Mouse (Mus musculus): Measurements from ENCODE around the gene Alad. TPM values are rescaled to one million over a fixed set of nuclear protein-coding genes. Genes with fewer than 3 reads are reported as not detected.

The Alad gene
- total RNA-seq, 1 experiment from 2014 or later: 35.6 TPM

- no peak for ATAC-seq (replicated peaks in 1 of 2; ENCODE audit: insufficient read depth in 1 of 2, low FRiP score in 2 of 2, low TSS enrichment in 1 of 2, low read depth in 1 of 2, poor library complexity in 2 of 2, severe bottlenecking in 2 of 2)
Measured at GRCm38 (mm10) chr4:62520892-62521400, 1.2 kb upstream of the Alad start.

- peak; percentile 5 to 19; a peak in 3 of 4 replicates for ATAC-seq (replicated peaks in 1 of 2; ENCODE audit: insufficient read depth in 1 of 2, low FRiP score in 2 of 2, low TSS enrichment in 1 of 2, low read depth in 1 of 2, poor library complexity in 2 of 2, severe bottlenecking in 2 of 2)
Measured at GRCm38 (mm10) chr4:62519122-62519848, 433 bp downstream of the Alad start.

- ATAC-seq (replicated peaks in 1 of 2; ENCODE audit: insufficient read depth in 1 of 2, low FRiP score in 2 of 2, low TSS enrichment in 1 of 2, low read depth in 1 of 2, poor library complexity in 2 of 2, severe bottlenecking in 2 of 2): peak; percentile 4 to 9; a peak in 2 of 4 replicates
Measured at GRCm38 (mm10) chr4:62518416-62519121, 1.1 kb downstream of the Alad start.

DNA sequence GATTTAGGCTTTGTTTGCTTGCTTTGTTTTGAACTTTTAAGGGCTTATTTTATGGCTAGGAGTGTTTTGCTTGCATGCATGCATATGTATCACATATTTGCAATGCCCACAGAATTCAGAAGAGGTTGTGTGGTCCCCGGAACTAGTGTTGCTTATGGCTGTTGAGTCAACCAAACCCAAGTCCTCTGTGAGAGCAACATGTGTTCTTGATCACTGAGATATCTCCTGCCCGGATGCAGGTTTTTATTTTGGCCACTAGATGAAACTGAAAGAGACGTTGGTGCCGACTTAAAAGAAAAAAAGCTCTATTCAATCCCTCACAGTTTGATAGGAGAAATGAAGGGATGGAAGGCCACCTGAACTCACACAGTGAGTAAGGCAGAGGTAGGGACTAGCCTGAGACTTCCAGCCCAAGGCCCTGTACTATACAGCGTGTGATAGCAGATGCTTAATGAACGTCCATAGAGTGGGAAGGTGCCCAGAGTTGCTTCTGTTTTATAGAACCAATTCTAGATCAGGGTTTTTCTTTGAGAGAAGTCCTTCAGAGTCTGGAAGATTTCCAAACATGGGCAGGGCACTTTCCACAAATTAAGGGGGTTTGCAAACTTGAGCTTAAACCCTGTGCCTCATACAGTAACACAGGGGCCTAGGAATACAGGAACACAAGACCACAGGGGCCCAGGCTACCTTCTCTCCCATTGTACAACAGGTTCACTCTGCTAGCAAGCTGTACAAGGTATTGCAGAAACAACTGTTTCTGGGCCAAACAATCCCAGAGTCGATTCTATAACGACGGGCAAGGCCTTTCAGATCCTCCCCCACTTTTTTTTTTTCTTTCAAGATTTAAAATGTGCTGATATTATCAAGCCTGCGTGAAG is 1.9 kb downstream of the Alad start:
- ATAC-seq (replicated peaks in 1 of 2; ENCODE audit: insufficient read depth in 1 of 2, low FRiP score in 2 of 2, low TSS enrichment in 1 of 2, low read depth in 1 of 2, poor library complexity in 2 of 2, severe bottlenecking in 2 of 2): no peak

DNA sequence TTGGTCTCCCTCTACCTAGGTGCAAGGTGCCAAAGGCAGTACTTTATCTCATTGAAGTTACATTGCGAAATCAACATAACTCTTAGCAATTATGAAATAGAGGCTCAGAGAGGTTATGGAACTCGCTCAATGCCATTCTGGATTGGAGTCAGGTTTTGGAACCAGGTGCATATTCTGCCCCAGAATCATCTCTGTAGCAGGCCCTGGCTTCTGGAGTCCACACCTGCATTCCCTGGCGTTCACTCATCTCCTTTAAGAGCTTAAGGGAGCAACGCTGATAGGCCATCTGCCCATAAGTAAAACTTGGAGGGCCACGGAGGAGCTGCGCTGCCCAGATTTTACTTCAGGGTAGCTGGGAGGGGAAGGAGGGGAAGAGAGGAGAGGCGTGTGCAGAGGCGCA is 2.7 kb downstream of the Alad start:
- peak in 1 of 2 experiments; percentile 8; a peak in 1 of 4 replicates for ATAC-seq (replicated peaks in 1 of 2; ENCODE audit: insufficient read depth in 1 of 2, low FRiP score in 2 of 2, low TSS enrichment in 1 of 2, low read depth in 1 of 2, poor library complexity in 2 of 2, severe bottlenecking in 2 of 2)

GRCm38 (mm10) chr4:62516579-62516978 is 3.1 kb downstream of the Alad start:
- peak in 1 of 2 experiments; percentile 24; a peak in 2 of 4 replicates for ATAC-seq (replicated peaks in 1 of 2; ENCODE audit: insufficient read depth in 1 of 2, low FRiP score in 2 of 2, low TSS enrichment in 1 of 2, low read depth in 1 of 2, poor library complexity in 2 of 2, severe bottlenecking in 2 of 2)

GRCm38 (mm10) chr4:62516079-62516478 is 3.6 kb downstream of the Alad start:
- no peak for ATAC-seq (replicated peaks in 1 of 2; ENCODE audit: insufficient read depth in 1 of 2, low FRiP score in 2 of 2, low TSS enrichment in 1 of 2, low read depth in 1 of 2, poor library complexity in 2 of 2, severe bottlenecking in 2 of 2)

DNA sequence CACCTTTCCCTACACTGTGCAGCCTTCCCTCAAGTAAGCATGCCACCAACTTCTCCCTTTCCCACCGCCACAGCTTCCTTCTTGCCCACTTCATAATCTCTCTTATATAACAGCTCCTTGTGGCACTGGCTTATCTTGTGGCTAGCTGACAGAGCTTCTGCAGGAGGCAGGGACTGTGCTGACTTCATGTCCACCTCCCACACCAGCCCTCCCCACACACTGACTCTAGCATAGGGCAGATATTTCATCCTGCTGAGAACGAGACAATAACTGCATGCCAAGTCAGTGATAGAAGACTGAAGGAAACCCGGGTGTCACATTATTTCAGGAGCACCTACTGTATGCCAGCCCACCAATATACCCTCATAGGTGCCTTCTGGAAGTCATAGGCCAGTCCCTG is 4.2 kb downstream of the Alad start:
- ATAC-seq (replicated peaks in 1 of 2; ENCODE audit: insufficient read depth in 1 of 2, low FRiP score in 2 of 2, low TSS enrichment in 1 of 2, low read depth in 1 of 2, poor library complexity in 2 of 2, severe bottlenecking in 2 of 2): peak; percentile 37 to 43

- ATAC-seq (replicated peaks in 1 of 2; ENCODE audit: insufficient read depth in 1 of 2, low FRiP score in 2 of 2, low TSS enrichment in 1 of 2, low read depth in 1 of 2, poor library complexity in 2 of 2, severe bottlenecking in 2 of 2): no peak
Measured at GRCm38 (mm10) chr4:62514995-62515394, 4.7 kb downstream of the Alad start.

DNA sequence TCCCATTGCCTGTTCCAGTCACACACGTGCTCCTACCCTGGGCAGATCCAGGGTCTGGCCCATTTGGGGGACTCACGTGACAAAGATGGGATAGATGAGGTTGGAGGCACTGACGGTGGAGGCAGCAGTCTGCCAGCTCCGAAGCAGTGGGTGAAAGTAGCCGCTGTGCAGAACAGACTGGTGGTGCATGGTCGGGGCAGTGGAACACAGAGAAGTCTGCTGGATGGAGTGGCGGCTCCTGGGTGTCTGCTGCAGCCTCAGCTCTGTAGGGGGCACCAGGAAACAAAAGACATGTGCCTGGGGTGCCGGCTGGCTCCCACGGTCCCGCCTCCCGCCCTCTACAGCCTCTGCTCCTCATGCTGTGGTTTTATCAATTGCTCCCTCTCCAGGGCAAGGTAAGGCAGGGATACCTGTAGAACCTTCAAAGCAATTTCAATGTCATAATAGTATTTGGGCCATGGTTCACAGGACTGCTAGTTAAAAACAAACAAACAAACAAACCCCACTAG is 5.7 kb downstream of the Alad start:
- ATAC-seq (replicated peaks in 1 of 2; ENCODE audit: insufficient read depth in 1 of 2, low FRiP score in 2 of 2, low TSS enrichment in 1 of 2, low read depth in 1 of 2, poor library complexity in 2 of 2, severe bottlenecking in 2 of 2): no peak

- ATAC-seq (replicated peaks in 1 of 2; ENCODE audit: insufficient read depth in 1 of 2, low FRiP score in 2 of 2, low TSS enrichment in 1 of 2, low read depth in 1 of 2, poor library complexity in 2 of 2, severe bottlenecking in 2 of 2): no peak
Measured at GRCm38 (mm10) chr4:62509946-62510345, 9.8 kb downstream of the Alad start.

DNA sequence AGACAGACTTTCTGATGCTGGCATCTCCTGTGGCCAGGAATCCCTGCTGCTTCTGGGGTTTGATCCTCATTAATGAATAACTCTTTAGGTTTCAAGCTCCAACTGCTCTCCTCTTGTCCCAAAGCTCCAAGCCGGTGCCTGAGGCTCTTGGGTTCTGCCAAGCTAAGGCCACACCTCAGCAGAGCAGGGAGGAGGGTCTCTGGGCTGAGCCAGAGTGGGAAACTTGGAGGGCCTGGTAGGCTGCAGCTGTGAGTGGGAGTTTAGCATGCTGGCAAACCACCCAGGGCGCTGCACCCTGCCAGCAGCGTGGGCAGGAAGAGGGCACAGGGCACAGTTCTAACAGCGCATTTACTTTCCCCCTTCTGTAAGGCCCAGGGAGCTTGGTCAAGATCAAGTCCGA is 10.9 kb downstream of the Alad start:
- no peak for ATAC-seq (replicated peaks in 1 of 2; ENCODE audit: insufficient read depth in 1 of 2, low FRiP score in 2 of 2, low TSS enrichment in 1 of 2, low read depth in 1 of 2, poor library complexity in 2 of 2, severe bottlenecking in 2 of 2)

DNA sequence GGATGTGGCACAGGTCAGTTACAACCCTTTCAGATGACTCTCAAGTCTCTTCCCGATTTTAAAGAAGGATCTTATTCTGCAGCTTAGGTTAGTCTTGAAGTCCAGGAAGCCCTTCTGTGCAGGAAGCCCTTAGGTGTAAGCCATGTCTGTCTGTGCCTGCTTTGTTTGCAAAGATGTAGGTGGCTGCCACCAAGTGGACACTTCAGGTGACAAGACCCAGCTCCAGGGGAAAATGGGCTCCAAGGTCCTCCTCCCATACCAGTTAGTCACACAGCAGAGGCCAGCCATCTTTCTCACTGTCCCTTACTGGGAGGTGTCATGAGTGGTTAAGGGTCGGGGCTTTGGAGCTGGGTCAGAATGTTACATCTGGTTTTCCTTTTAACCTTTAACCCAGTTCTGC is 12.9 kb downstream of the Alad start:
- ATAC-seq (replicated peaks in 1 of 2; ENCODE audit: insufficient read depth in 1 of 2, low FRiP score in 2 of 2, low TSS enrichment in 1 of 2, low read depth in 1 of 2, poor library complexity in 2 of 2, severe bottlenecking in 2 of 2): peak; percentile 34 to 38; a peak in 1 of 4 replicates

GRCm38 (mm10) chr4:62505991-62506390 is 13.7 kb downstream of the Alad start:
- no peak for ATAC-seq (replicated peaks in 1 of 2; ENCODE audit: insufficient read depth in 1 of 2, low FRiP score in 2 of 2, low TSS enrichment in 1 of 2, low read depth in 1 of 2, poor library complexity in 2 of 2, severe bottlenecking in 2 of 2)

DNA sequence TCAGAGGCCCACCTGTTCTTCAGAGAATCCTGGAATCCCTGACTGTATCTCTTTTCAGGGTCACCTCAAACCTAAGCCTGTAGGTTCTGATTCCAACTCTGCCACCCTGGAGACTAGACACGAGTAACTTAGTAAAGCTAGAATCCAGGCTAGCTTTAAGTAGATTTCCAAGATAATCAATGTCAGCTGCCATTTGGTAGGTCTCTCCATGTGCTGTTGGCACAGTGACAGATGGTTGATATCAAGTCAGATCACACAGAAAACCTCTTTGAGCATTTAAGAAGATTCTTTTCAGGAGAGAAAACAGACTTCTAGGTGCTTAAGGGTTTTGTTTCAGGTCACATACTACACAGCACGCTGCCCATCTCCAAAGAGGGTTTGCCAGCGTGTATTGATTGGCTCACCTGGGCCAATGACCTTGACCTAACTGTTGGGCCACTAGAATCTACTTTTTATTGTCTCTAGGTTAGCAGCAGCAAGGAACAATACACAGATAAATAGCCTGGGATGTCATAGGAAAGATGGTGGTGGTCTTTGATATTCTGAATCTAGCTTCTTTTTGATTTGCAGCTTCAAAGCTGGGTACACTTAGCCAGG is 16.2 kb downstream of the Alad start, which contains the start of gene Hdhd3:
Gene Hdhd3 (minus strand): TSS at position 94 of the 597 bp plus-strand sequence.
- ATAC-seq (replicated peaks in 1 of 2; ENCODE audit: insufficient read depth in 1 of 2, low FRiP score in 2 of 2, low TSS enrichment in 1 of 2, low read depth in 1 of 2, poor library complexity in 2 of 2, severe bottlenecking in 2 of 2): no peak

- ATAC-seq (replicated peaks in 1 of 2; ENCODE audit: insufficient read depth in 1 of 2, low FRiP score in 2 of 2, low TSS enrichment in 1 of 2, low read depth in 1 of 2, poor library complexity in 2 of 2, severe bottlenecking in 2 of 2): no peak
Measured at GRCm38 (mm10) chr4:62502969-62503368, 16.7 kb downstream of the Alad start.

Measured in hematopoietic stem cell, adult 5-6 weeks (primary cell).